Mouse (Mus musculus) intestine, postnatal 0 days (tissue): ENCODE measurements around the gene Zgpat. TPM values are rescaled to one million over a fixed set of nuclear protein-coding genes. Genes with fewer than 3 reads are reported as not detected.

ENCODE experiments used
- ATAC-seq: fragments of 200-750 bp; cut with Nextera tagmentation; 2 replicates; pipeline ENCODE4 v1.8.0; 2017; ENCODE audit warnings: mild to moderate bottlenecking, moderate TSS enrichment, moderate library complexity
- H3K27ac ChIP-seq: fragments of 300-500 bp; sonication (generic); 2 replicates; pipeline ENCODE4 v1.5.1; 2014; ENCODE audit warnings: mild to moderate bottlenecking, low read depth, low read length, moderate library complexity
- H3K27me3 ChIP-seq: fragments of 300-500 bp; sonication (generic); replicated peaks from 2 replicates; pipeline ENCODE4 v1.6.1; 2014; ENCODE audit warnings: low read length, mixed read lengths; ENCODE audit not compliant: control insufficient read depth, insufficient read depth
- H3K36me3 ChIP-seq: fragments of 300-500 bp; sonication (generic); 2 replicates; pipeline ENCODE4 v1.6.1; 2014; ENCODE audit warnings: mild to moderate bottlenecking, moderate library complexity; ENCODE audit not compliant: control insufficient read depth, insufficient read depth
- H3K4me1 ChIP-seq: fragments of 300-500 bp; sonication (generic); replicated peaks from 2 replicates; pipeline ENCODE4 v1.6.1; 2014; ENCODE audit warnings: antibody characterized with exemption, low read length, mixed read lengths; ENCODE audit not compliant: control insufficient read depth, insufficient read depth
- H3K4me2 ChIP-seq: fragments of 300-500 bp; sonication (generic); replicated peaks from 2 replicates; pipeline ENCODE4 v1.6.1; 2014; ENCODE audit warnings: low read depth, mild to moderate bottlenecking, moderate library complexity
- H3K4me3 ChIP-seq: fragments of 300-500 bp; sonication (generic); 2 replicates; pipeline ENCODE4 v1.5.1; 2014; ENCODE audit warnings: low read depth, low read length
- H3K9ac ChIP-seq: fragments of 300-500 bp; sonication (generic); 2 replicates; pipeline ENCODE4 v1.6.1; 2014; ENCODE audit warnings: mild to moderate bottlenecking, low read depth, low read length
- H3K9me3 ChIP-seq: fragments of 300-500 bp; sonication (generic); 2 replicates; pipeline ENCODE4 v1.6.1; 2016; ENCODE audit warnings: mixed run types; ENCODE audit not compliant: control insufficient read depth
- CTCF ChIP-seq: sonication (generic); IDR thresholded peaks from 2 replicates; pipeline ENCODE4 v1.5.1; 2016; ENCODE audit warnings: low read depth, mild to moderate bottlenecking, control low read depth, antibody characterized with exemption, moderate library complexity
- WGBS: fragments of 180-500 bp; shearing (Covaris S2); extraction: QIAGEN DNeasy Blood & Tissue Kit; methylation state at CpG from one replicate; pipeline ENCODE4 v1.1.7; 2014; 5-methylcytosine and 5-hydroxymethylcytosine counted together
- polyA plus RNA-seq: library from polyadenylated mRNA; unstranded; fragments of >200 nt; fragmentation: Nextera tagmentation; extraction: Ambion mirVana; gene quantifications from 2 replicates; pipeline ENCODE4 v1.2.1, GENCODE M21; 2015

The Zgpat gene
- polyA plus RNA-seq, 1 experiment from 2014 or later, result 23.8 TPM

- H3K9ac ChIP-seq, result peak overlapping the region; percentile 75
- H3K27me3 ChIP-seq, result no peaks in the 10 kb centered on the region
- no peaks in the 10 kb centered on the region for H3K9me3 ChIP-seq
- H3K36me3 ChIP-seq, result peaks cover 28% of the 10 kb centered on the region
- WGBS, result under 1% methylated on average over 20 of the region's 20 CpGs
- peak overlapping the region; percentile 93 for H3K27ac ChIP-seq
- peak overlapping the region; percentile 95 for H3K4me2 ChIP-seq
- 0 out of 2 replicates have a peak, but pooled peaks cover 3% of the 10 kb centered on the region for H3K4me1 ChIP-seq
- ATAC-seq, result peak; percentile 61
- peak overlapping the region; percentile 75 for H3K4me3 ChIP-seq
- no peak for TF ChIP-seq CTCF
These were observed 937 bp downstream of the Zgpat start for GRCm38 (mm10) chr2:181365655-181366075.

GRCm38 (mm10) chr2:181370001-181370400 lies 5.3 kb downstream of the Zgpat start:
- ATAC-seq, result no peak
- H3K9me3 ChIP-seq, result no peaks in the 10 kb centered on the region
- no peak overlapping the region for H3K9ac ChIP-seq
- no peaks in the 10 kb centered on the region for H3K27me3 ChIP-seq
- 96% methylated on average over 5 of the region's 5 CpGs for WGBS
- no peak overlapping the region for H3K4me2 ChIP-seq
- no peak overlapping the region for H3K4me3 ChIP-seq
- TF ChIP-seq CTCF, result peak; percentile 34
- H3K27ac ChIP-seq, result no peak overlapping the region
- H3K4me1 ChIP-seq, result no peaks in the 10 kb centered on the region
- H3K36me3 ChIP-seq, result peaks cover 9% of the 10 kb centered on the region

GRCm38 (mm10) chr2:181375787-181376186 lies 11.1 kb downstream of the Zgpat start:
- Histone ChIP-seq H3K9me3 (no peaks in the 10 kb centered on the region), H3K4me3 (no peak overlapping the region), H3K4me1 (no peaks in the 10 kb centered on the region), H3K27me3 (no peaks in the 10 kb centered on the region), H3K9ac (no peak overlapping the region), H3K4me2 (no peak overlapping the region), H3K27ac (no peak overlapping the region), H3K36me3 (peaks cover 33% of the 10 kb centered on the region)
- peak; percentile 59 for TF ChIP-seq CTCF
- 93% methylated on average over 2 of the region's 2 CpGs for WGBS
- no peak for ATAC-seq

GRCm38 (mm10) chr2:181377230-181377629 lies 12.5 kb downstream of the Zgpat start:
- H3K27ac ChIP-seq, result no peak overlapping the region
- no peaks in the 10 kb centered on the region for H3K27me3 ChIP-seq
- H3K9me3 ChIP-seq, result no peaks in the 10 kb centered on the region
- 64% methylated on average over 2 of the region's 2 CpGs for WGBS
- no peak overlapping the region for H3K4me3 ChIP-seq
- H3K9ac ChIP-seq, result no peak overlapping the region
- H3K4me1 ChIP-seq, result no peaks in the 10 kb centered on the region
- H3K36me3 ChIP-seq, result peaks cover 33% of the 10 kb centered on the region
- TF ChIP-seq CTCF, result no peak
- no peak for ATAC-seq
- H3K4me2 ChIP-seq, result no peak overlapping the region

- Histone ChIP-seq H3K36me3 (peaks cover 47% of the 10 kb centered on the region), H3K27ac (no peak overlapping the region), H3K9me3 (no peaks in the 10 kb centered on the region), H3K4me2 (no peak overlapping the region), H3K9ac (no peak overlapping the region), H3K4me3 (no peak overlapping the region), H3K4me1 (no peaks in the 10 kb centered on the region), H3K27me3 (no peaks in the 10 kb centered on the region)
- no peak for TF ChIP-seq CTCF
- no peak for ATAC-seq
- 85% methylated on average over 5 of the region's 5 CpGs for WGBS
These were observed 14.0 kb downstream of the Zgpat start for GRCm38 (mm10) chr2:181378701-181379100.

- ATAC-seq, result no peak
- Histone ChIP-seq H3K4me3 (no peak within 1 kb of the TSS), H3K9ac (no peak within 1 kb of the TSS), H3K36me3 (peaks cover 52% of the 10 kb centered on the region), H3K27me3 (no peaks in the 10 kb centered on the region), H3K4me1 (no peaks in the 10 kb centered on the region), H3K9me3 (no peaks in the 10 kb centered on the region), H3K4me2 (no peak within 1 kb of the TSS), H3K27ac (no peak within 1 kb of the TSS; the same call in 1 of the 2 replicates)
- 94% methylated on average over 12 of the region's 12 CpGs for WGBS
- TF ChIP-seq CTCF, result no peak
These were observed 15.1 kb downstream of the Zgpat start, which contains the start of gene Lime1 for GRCm38 (mm10) chr2:181379778-181380177. Lime1 (plus strand) TSS chr2:181380078.

GRCm38 (mm10) chr2:181380251-181380650 lies 15.5 kb downstream of the Zgpat start:
- Histone ChIP-seq H3K4me2 (no peak overlapping the region), H3K9me3 (no peaks in the 10 kb centered on the region), H3K27me3 (no peaks in the 10 kb centered on the region), H3K4me1 (no peaks in the 10 kb centered on the region), H3K9ac (no peak overlapping the region), H3K4me3 (no peak overlapping the region), H3K36me3 (peaks cover 54% of the 10 kb centered on the region), H3K27ac (no peak overlapping the region)
- no peak for ATAC-seq
- no peak for TF ChIP-seq CTCF
- WGBS, result 85% methylated on average over 5 of the region's 5 CpGs
